Comparison of ENCODE assay signal across 8 mouse cellular contexts in the genomic region with DNA sequence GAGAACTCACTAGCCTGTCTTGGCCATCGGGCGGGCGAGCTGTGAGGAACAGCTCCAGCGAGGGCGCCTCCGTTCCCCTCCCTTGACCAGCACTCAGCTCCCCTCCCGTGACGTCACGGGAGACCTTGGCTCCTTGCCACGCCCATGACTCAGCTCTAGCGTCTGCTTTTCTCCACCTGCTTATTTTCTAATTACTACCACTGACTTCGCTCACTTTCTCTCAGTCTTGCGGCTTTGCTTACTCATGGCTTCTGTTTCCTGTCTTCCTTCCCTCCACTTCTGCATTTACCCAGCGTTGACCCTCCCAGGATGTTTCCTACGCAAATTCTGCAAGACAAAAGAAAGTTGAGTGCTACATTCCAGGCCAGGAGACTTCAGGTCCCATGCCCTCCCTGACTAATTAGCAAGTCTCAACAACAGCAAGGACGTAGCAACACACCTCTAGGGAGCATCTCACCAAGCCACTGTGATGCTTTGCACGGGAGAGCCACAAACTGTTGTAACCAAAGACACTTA. TPM values are rescaled to one million over a fixed set of nuclear protein-coding genes. Genes with fewer than 3 reads are reported as not detected.
DNase-seq lines count a peak whose midpoint lies in the region; ATAC-seq and TF ChIP-seq lines count a peak whose summit lies in the region.

No protein-coding gene starts in this region.

- peak; percentile 82 for DNase-seq in CD4-positive helper T cell, adult 2 months (ENCODE audit: low read depth, low spot score)
- peak; percentile 84 for DNase-seq in adrenal gland, adult 8-10 months
- DNase-seq in embryo, embryonic 9.5 days (ENCODE audit: extremely low spot score) = peak; percentile 61
- peak; percentile 70 for DNase-seq in heart, adult 8-10 months (ENCODE audit: low spot score)
- peak; percentile 69 for DNase-seq in kidney, adult 18-20 months
- DNase-seq in lung, embryonic 14.5 days = peak; percentile 89
- peak; percentile 45 for DNase-seq in testis, postnatal 14 days (ENCODE audit: low spot score)

- H3K4me1 ChIP-seq in lung, embryonic 14.5 days (ENCODE audit: insufficient read depth) = peaks cover 10% of the 10 kb centered on the region; the same call in 1 of the 2 replicates
- 0 out of 2 replicates have a peak, but pooled peaks cover 5% of the 10 kb centered on the region for H3K4me1 ChIP-seq in neural tube, embryonic 14.5 days (ENCODE audit: control insufficient read depth, insufficient read depth, low read length)

- H3K9me3 ChIP-seq in lung, embryonic 14.5 days (ENCODE audit: low read depth, low read length) = no peaks in the 10 kb centered on the region
- H3K9me3 ChIP-seq in neural tube, embryonic 14.5 days (ENCODE audit: control insufficient read depth, low read length) = no peaks in the 10 kb centered on the region

- 5% methylated on average over 17 of the region's 17 CpGs for WGBS in lung, embryonic 14.5 days
- 3% methylated on average over 17 of the region's 17 CpGs for WGBS in neural tube, embryonic 14.5 days

- H3K36me3 ChIP-seq in lung, embryonic 14.5 days (ENCODE audit: insufficient read depth) = no peaks in the 10 kb centered on the region
- no peaks in the 10 kb centered on the region for H3K36me3 ChIP-seq in neural tube, embryonic 14.5 days (ENCODE audit: control insufficient read depth, insufficient read depth, low read length)

- ATAC-seq in lung, embryonic 14.5 days (ENCODE audit: insufficient read depth) = peak; percentile 71; the same call in 1 of the 2 replicates
- 0 out of 2 replicates have a peak, but pooled peaks have one; percentile 46 for ATAC-seq in neural tube, embryonic 14.5 days (ENCODE audit: low read depth)

- H3K4me2 ChIP-seq in lung, embryonic 14.5 days = peak overlapping the region; percentile 50
- peak overlapping the region; percentile 35; the same call in 1 of the 2 replicates for H3K4me2 ChIP-seq in neural tube, embryonic 14.5 days (ENCODE audit: low read depth, low read length)

- H3K4me3 ChIP-seq in lung, embryonic 14.5 days (ENCODE audit: low read depth, low read length) = 0 out of 2 replicates have a peak overlapping the region, but pooled peaks have one; percentile 8
- no peak overlapping the region for H3K4me3 ChIP-seq in neural tube, embryonic 14.5 days (ENCODE audit: low read depth, low read length)

- H3K27me3 ChIP-seq in lung, embryonic 14.5 days (ENCODE audit: insufficient read depth, low read length) = no peaks in the 10 kb centered on the region
- H3K27me3 ChIP-seq in neural tube, embryonic 14.5 days (ENCODE audit: control insufficient read depth, insufficient read depth, low read length) = no peaks in the 10 kb centered on the region

- H3K27ac ChIP-seq in lung, embryonic 14.5 days (ENCODE audit: low read depth) = no peak overlapping the region
- H3K27ac ChIP-seq in neural tube, embryonic 14.5 days (ENCODE audit: low read depth, low read length) = no peak overlapping the region

- no peak for TF ChIP-seq CTCF in lung, embryonic 14.5 days (IDR thresholded peaks at IDR 0.05; ENCODE audit: low read depth)

- H3K9ac ChIP-seq in lung, embryonic 14.5 days = no peak overlapping the region
- no peak overlapping the region for H3K9ac ChIP-seq in neural tube, embryonic 14.5 days (replicated peaks; ENCODE audit: low read depth, low read length)

RNA-seq across cellular contexts. Expression of a gene that starts 26.3 kb away (rescaled TPM):
- total RNA-seq in adrenal gland, adult 8-10 months (2022) = 10 to 100 TPM; 31.4 to 44.2 (median 42.8) TPM
- 10 to 100 TPM; 25.1 to 35.9 (median 30.6) TPM for total RNA-seq in heart, adult 8-10 months (2022)
- 110 and 116 TPM in 2 replicates for polyA plus RNA-seq in lung, embryonic 14.5 days (2014; fragmentation: Nextera tagmentation; extraction: Ambion mirVana)
- polyA plus RNA-seq in neural tube, embryonic 14.5 days (2014; fragmentation: Nextera tagmentation; extraction: Ambion mirVana) = 96.9 and 113 TPM in 2 replicates
